Mouse (Mus musculus) ES-Bruce4 (cell line): ENCODE measurements at regions not wholly inside any gene's neighbourhood (a gene's known extent, or its start where the extent isn't known, plus 50 kb on each side); places are given as distances from the start of the nearest gene placed in this dataset.

Source experiments
- CTCF ChIP-seq: IDR thresholded peaks from one replicate; pipeline ENCODE4 v1.8.1; 2011; ENCODE audit warnings: low read depth, low read length
- POLR2A ChIP-seq: IDR thresholded peaks from one replicate; pipeline ENCODE4 v1.8.1; 2011; ENCODE audit warnings: low read length; ENCODE audit not compliant: insufficient read depth

- TF ChIP-seq CTCF = no peak
- TF ChIP-seq POLR2A = no peak
These were observed 275.9 kb upstream of the Lyplal1 start for GRCm38 (mm10) chr1:186393005-186393404.
